Mouse (Mus musculus) heart, postnatal 0 days (tissue): ENCODE results near the gene Evl.

Source experiments
- CTCF ChIP-seq: IDR thresholded peaks from 2 replicates; pipeline ENCODE4 v1.5.1; 2016; ENCODE audit warnings: antibody characterized with exemption, control low read depth, low read depth
- EP300 ChIP-seq: IDR thresholded peaks from 2 replicates; pipeline ENCODE4 v1.6.1; 2016; ENCODE audit warnings: antibody characterized with exemption, low read depth

GRCm38 (mm10) chr12:108699576-108699975 lies 145.1 kb downstream of the Evl start:
- TF ChIP-seq EP300, result no peak
- TF ChIP-seq CTCF, result no peak
